Mouse (Mus musculus): ENCODE measurements around the gene 9530077C05Rik. TPM values are rescaled to one million over a fixed set of nuclear protein-coding genes. Genes with fewer than 3 reads are reported as not detected.

The 9530077C05Rik gene
- polyA plus RNA-seq, 1 experiment from 2014 or later = 4.5 TPM

DNA sequence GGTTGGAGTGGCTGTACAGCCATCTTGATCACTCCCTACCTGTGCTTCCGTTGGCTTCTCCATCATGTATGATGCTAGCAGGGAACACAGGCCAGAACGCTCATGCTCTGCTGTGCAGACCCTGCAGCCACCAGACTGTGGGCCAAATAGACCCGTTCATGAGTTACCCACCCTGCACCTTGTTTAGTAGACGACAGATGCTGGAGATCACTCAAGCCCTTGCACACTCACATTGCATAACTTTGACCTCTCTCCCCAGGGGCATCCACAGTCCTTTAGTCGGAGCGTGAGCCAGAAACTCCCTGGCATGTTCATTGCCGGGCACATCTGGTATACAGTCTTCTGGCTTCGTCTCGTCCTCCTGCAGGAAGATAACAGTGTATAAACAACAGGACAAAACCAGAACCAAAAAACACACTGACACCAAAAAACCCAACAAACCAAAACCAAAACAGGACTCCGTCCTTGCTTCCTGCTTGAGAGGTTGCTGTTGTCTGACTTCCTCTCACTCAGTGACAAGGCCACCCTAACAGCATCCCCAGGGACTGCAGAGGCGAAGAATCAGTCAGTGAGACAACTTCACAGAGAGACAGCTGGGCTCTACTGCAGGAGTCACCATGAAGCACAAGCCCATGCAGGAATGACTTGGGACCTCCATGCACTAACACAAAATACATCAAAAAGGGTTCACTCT is 46.0 kb downstream of the 9530077C05Rik start:
- no peak overlapping the region for H3K4me3 ChIP-seq (ENCODE audit: low read depth, low read length)
- DNase-seq (ENCODE audit: low spot score) = no peak
- H3K4me1 ChIP-seq (ENCODE audit: insufficient read depth, low read depth, low read length) = no peaks in the 10 kb centered on the region
- no peaks in the 10 kb centered on the region for H3K27me3 ChIP-seq (replicated peaks; ENCODE audit: insufficient read depth, low read length)
- no peak overlapping the region for H3K27ac ChIP-seq (ENCODE audit: low read length)
- no peaks in the 10 kb centered on the region for H3K9me3 ChIP-seq (ENCODE audit: low read length)
- 79% methylated on average over 11 of the region's 11 CpGs for WGBS
- TF ChIP-seq CTCF (IDR thresholded peaks at IDR 0.05) = no peak
- no peak for TF ChIP-seq EP300 (IDR thresholded peaks at IDR 0.05)
- no peak for ATAC-seq
- H3K36me3 ChIP-seq (ENCODE audit: insufficient read depth, low read length) = peaks cover 38% of the 10 kb centered on the region
- no peak overlapping the region for H3K9ac ChIP-seq (replicated peaks; ENCODE audit: low read depth)
- H3K4me2 ChIP-seq (replicated peaks; ENCODE audit: low read depth, low read length) = no peak overlapping the region

DNA sequence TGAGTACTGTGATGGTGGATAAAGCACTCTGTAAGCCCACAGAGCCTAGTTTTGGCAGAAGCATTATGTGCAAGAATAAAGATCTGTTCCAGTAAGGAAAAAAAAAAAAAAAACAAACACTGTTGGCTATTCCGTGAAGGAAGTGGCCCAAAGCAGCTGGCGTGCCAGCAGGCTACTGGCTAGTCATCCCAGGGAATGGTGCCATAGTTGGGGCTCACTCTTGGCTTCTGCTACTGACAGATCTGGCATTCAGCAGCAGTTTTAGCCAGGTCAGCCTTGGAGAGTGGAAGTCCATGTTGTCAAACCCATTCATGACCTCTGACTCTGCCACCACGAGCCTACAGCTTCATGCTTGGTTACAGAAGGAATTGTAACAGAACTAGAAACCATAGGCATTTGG is 50.6 kb downstream of the 9530077C05Rik start:
- no peak overlapping the region for H3K4me2 ChIP-seq (replicated peaks; ENCODE audit: low read depth, low read length)
- TF ChIP-seq CTCF (IDR thresholded peaks at IDR 0.05) (no peak), EP300 (IDR thresholded peaks at IDR 0.05) (no peak)
- WGBS = 82% methylated on average over 3 of the region's 3 CpGs
- ATAC-seq = no peak
- H3K4me3 ChIP-seq (ENCODE audit: low read depth, low read length) = no peak overlapping the region
- no peaks in the 10 kb centered on the region for H3K9me3 ChIP-seq (ENCODE audit: low read length)
- H3K27ac ChIP-seq (ENCODE audit: low read length) = no peak overlapping the region
- no peaks in the 10 kb centered on the region for H3K27me3 ChIP-seq (replicated peaks; ENCODE audit: insufficient read depth, low read length)
- no peak overlapping the region for H3K9ac ChIP-seq (replicated peaks; ENCODE audit: low read depth)
- no peaks in the 10 kb centered on the region for H3K4me1 ChIP-seq (ENCODE audit: insufficient read depth, low read depth, low read length)
- DNase-seq (ENCODE audit: low spot score) = no peak
- H3K36me3 ChIP-seq (ENCODE audit: insufficient read depth, low read length) = peaks cover under 1% of the 10 kb centered on the region; the same call in 1 of the 2 replicates

DNA sequence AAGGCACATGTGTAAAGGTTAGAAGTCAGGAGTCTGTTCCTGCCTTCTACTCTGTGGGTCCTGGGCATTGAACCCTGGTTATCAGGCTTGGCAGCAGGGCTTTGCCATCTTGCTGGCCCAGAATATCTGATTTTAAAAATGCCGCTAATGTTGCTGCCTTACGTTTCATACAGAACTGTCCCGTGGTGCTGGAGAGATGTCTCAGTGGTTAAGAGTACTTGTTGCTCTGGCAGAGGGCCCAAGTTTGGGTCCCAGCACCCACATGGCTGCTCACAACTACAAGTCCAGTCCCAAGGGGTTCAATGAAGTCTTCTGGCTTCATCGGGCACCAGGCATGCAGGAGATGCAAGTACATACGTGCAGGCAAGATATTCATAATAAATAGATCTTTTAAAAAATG is 54.9 kb downstream of the 9530077C05Rik start:
- no peak for ATAC-seq
- no peak overlapping the region for H3K4me2 ChIP-seq (replicated peaks; ENCODE audit: low read depth, low read length)
- no peak for TF ChIP-seq CTCF (IDR thresholded peaks at IDR 0.05)
- TF ChIP-seq EP300 (IDR thresholded peaks at IDR 0.05) = no peak

DNA sequence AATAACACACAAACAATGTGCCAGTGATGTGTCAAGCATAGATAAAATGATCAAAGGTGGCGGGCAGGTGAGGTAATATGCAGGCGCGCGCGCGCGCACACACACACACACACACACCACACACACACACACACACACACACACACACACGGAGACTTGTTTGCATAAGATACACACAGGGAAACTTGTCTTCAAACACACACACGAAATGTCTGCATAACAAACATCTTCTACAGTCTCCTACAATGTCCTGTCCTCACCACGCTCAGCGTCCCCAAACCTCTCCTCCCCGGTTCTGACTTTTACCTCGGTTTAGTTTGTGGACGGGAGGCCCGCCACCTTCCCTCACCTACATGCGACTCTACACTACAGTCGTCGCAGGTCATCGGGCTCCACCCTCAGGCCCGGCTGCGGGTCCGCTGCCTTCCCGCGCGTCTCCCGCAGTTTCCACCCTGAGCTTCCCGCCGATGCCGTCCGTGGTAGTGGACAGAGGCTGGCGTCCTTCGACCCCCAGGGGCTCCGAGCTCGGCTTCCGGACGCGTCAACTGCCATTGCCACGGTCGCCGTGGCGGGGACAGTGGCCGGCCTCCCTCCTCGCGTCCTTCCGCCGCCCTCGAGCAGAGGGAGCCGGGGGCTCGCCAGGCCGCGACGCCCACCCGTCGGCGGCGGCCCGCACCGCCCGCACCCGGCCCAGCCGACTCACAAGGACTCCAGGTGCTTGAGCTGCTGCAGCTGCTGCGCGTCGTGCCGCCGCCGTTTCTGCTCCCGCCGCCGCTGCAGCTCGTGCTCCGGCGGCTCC is 56.3 kb downstream of the 9530077C05Rik start:
- DNase-seq (ENCODE audit: low spot score) (peak; percentile 40), ATAC-seq (peak; percentile 77)
- Histone ChIP-seq H3K4me3 (ENCODE audit: low read depth, low read length) (peak overlapping the region; percentile 85), H3K27me3 (replicated peaks; ENCODE audit: insufficient read depth, low read length) (no peaks in the 10 kb centered on the region), H3K9ac (replicated peaks; ENCODE audit: low read depth) (peak overlapping the region; percentile 89), H3K36me3 (ENCODE audit: insufficient read depth, low read length) (no peaks in the 10 kb centered on the region), H3K9me3 (ENCODE audit: low read length) (no peaks in the 10 kb centered on the region), H3K4me2 (replicated peaks; ENCODE audit: low read depth, low read length) (peak overlapping the region; percentile 90), H3K27ac (ENCODE audit: low read length) (peak overlapping the region; percentile 92), H3K4me1 (ENCODE audit: insufficient read depth, low read depth, low read length) (no peaks in the 10 kb centered on the region)
- under 1% methylated on average over 59 of the region's 73 CpGs for WGBS
- TF ChIP-seq EP300 (IDR thresholded peaks at IDR 0.05) (no peak), CTCF (IDR thresholded peaks at IDR 0.05) (no peak)

More for the DNA sequence above, 54.9 kb downstream of the 9530077C05Rik start:
- Histone ChIP-seq H3K9me3 (ENCODE audit: low read length) (no peaks in the 10 kb centered on the region), H3K27ac (ENCODE audit: low read length) (no peak overlapping the region), H3K4me1 (ENCODE audit: insufficient read depth, low read depth, low read length) (no peaks in the 10 kb centered on the region), H3K36me3 (ENCODE audit: insufficient read depth, low read length) (no peaks in the 10 kb centered on the region), H3K9ac (replicated peaks; ENCODE audit: low read depth) (no peak overlapping the region), H3K4me3 (ENCODE audit: low read depth, low read length) (no peak overlapping the region), H3K27me3 (replicated peaks; ENCODE audit: insufficient read depth, low read length) (no peaks in the 10 kb centered on the region)
- 80% methylated on average over 5 of the region's 5 CpGs for WGBS
- DNase-seq (ENCODE audit: low spot score) = no peak

DNA sequence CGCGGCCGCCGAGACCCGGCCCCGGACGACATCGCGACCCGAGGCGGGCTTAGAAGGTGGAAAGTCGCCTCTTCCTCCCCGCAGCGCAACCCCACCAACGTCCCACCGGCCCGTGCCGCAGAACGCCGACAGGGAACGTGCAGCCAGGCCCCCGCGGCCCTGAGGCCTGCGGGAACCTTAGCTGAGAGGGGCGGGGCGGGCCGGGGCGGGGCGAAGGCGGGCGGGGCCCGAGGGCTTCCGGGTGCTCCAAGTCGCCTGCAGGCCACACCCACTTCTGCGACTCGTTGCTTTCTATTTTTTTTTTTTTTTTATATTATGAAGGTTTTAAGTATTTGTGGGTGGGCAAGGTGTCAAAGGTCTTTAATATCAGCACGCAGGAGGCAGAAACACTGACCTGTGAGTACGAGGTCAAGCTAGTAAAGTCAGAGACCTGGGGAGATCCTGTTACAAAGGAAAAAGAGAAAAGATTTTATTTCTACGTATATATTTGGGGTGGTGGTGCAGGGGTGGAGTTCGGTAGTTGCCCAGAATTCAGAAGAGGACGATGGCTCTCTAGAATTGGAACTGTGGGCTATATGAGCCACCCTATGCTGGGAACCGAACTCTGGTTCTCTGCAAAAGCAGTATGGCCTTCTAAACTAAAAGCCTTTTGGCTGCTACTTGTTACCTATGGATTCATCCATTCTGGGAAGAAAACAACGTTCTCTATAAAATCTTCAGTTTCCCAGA is 57.0 kb downstream of the 9530077C05Rik start:
- WGBS = 5% methylated on average over 32 of the region's 43 CpGs
- peak overlapping the region; percentile 85 for H3K4me3 ChIP-seq (ENCODE audit: low read depth, low read length)
- peak overlapping the region; percentile 92 for H3K27ac ChIP-seq (ENCODE audit: low read length)
- H3K36me3 ChIP-seq (ENCODE audit: insufficient read depth, low read length) = no peaks in the 10 kb centered on the region
- H3K9ac ChIP-seq (replicated peaks; ENCODE audit: low read depth) = peak overlapping the region; percentile 89
- DNase-seq (ENCODE audit: low spot score) (peak; percentile 93), ATAC-seq (peak; percentile 96)
- no peaks in the 10 kb centered on the region for H3K4me1 ChIP-seq (ENCODE audit: insufficient read depth, low read depth, low read length)
- H3K4me2 ChIP-seq (replicated peaks; ENCODE audit: low read depth, low read length) = peak overlapping the region; percentile 90
- no peak for TF ChIP-seq CTCF (IDR thresholded peaks at IDR 0.05)
- TF ChIP-seq EP300 (IDR thresholded peaks at IDR 0.05) = no peak
- H3K27me3 ChIP-seq (replicated peaks; ENCODE audit: insufficient read depth, low read length) = no peaks in the 10 kb centered on the region
- no peaks in the 10 kb centered on the region for H3K9me3 ChIP-seq (ENCODE audit: low read length)

DNA sequence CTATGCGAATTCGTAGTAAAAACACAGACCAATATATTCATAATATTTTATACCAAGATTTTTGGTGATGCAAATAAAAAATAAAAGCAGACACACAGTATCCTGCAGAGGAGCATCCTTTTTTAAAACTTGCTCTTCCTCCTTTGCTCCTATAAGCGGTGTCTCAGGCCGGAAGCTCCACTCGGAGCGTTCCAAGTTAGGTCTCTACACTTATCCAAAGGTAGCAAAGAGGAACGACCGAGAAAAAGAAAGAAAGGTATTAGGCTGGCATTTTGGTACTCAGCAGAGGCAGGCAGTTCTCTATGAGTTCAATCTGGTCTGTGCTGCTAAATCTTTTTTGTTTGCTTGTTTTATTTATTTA is 57.6 kb downstream of the 9530077C05Rik start:
- Histone ChIP-seq H3K27me3 (replicated peaks; ENCODE audit: insufficient read depth, low read length) (no peaks in the 10 kb centered on the region), H3K9me3 (ENCODE audit: low read length) (no peaks in the 10 kb centered on the region), H3K9ac (replicated peaks; ENCODE audit: low read depth) (no peak overlapping the region), H3K4me3 (ENCODE audit: low read depth, low read length) (no peak overlapping the region), H3K4me1 (ENCODE audit: insufficient read depth, low read depth, low read length) (no peaks in the 10 kb centered on the region), H3K27ac (ENCODE audit: low read length) (no peak overlapping the region), H3K4me2 (replicated peaks; ENCODE audit: low read depth, low read length) (no peak overlapping the region), H3K36me3 (ENCODE audit: insufficient read depth, low read length) (no peaks in the 10 kb centered on the region)
- TF ChIP-seq CTCF (IDR thresholded peaks at IDR 0.05) (no peak), EP300 (IDR thresholded peaks at IDR 0.05) (no peak)
- 71% methylated on average over 8 of the region's 8 CpGs for WGBS
- ATAC-seq (no peak), DNase-seq (ENCODE audit: low spot score) (no peak)
